Mouse (Mus musculus) adrenal gland, adult 10 weeks (tissue): ENCODE measurements around the gene Rab12. TPM values are rescaled to one million over a fixed set of nuclear protein-coding genes. Genes with fewer than 3 reads are reported as not detected.

Experiments
- polyA plus RNA-seq: library from polyadenylated mRNA; stranded (reverse); fragments of 350-450 nt; fragmentation: Illumina TruSeq; extraction: RNeasy Lipid Tissue Mini Kit (QIAGEN cat#74804); gene quantifications from one replicate; pipeline ENCODE4 v1.2.3, GENCODE M21; 2014; ENCODE audit warnings: low read depth, low replicate concordance

The Rab12 gene
- polyA plus RNA-seq = 212 TPM

GRCm38 (mm10) chr17:66519554-66520553 is at the start of gene Rab12:
Rab12 (minus strand) TSS chr17:66519729.

GRCm38 (mm10) chr17:66449460-66450341 is 69.8 kb downstream of the Rab12 start, which contains the start of gene Mtcl1:
Mtcl1 (minus strand) TSS chr17:66449750.

Other genes with a start within 250 kb of the Rab12 start
- gene Mtcl1, start 70.0 kb downstream of the Rab12 start, polyA plus RNA-seq = 1.5 TPM
- gene Themis3, start 74.9 kb upstream of the Rab12 start, polyA plus RNA-seq = not detected